Mouse (Mus musculus) intestine, embryonic 15.5 days (tissue): ENCODE results near the gene Psd. TPM values are rescaled to one million over a fixed set of nuclear protein-coding genes. Genes with fewer than 3 reads are reported as not detected.

ENCODE experiments used
- ATAC-seq: fragments of 200-750 bp; cut with Nextera tagmentation; 2 replicates; pipeline ENCODE4 v1.8.0; 2017; ENCODE audit warnings: moderate TSS enrichment, moderate library complexity
- H3K27ac ChIP-seq: fragments of 300-500 bp; sonication (generic); 2 replicates; pipeline ENCODE4 v1.5.1; 2015; ENCODE audit warnings: mild to moderate bottlenecking, inconsistent platforms
- H3K27me3 ChIP-seq: fragments of 300-500 bp; sonication (generic); replicated peaks from 2 replicates; pipeline ENCODE4 v1.6.1; 2015; ENCODE audit warnings: inconsistent platforms
- H3K36me3 ChIP-seq: fragments of 300-500 bp; sonication (generic); 2 replicates; pipeline ENCODE4 v1.6.1; 2015; ENCODE audit warnings: inconsistent platforms
- H3K4me1 ChIP-seq: fragments of 300-500 bp; sonication (generic); replicated peaks from 2 replicates; pipeline ENCODE4 v1.6.1; 2015; ENCODE audit warnings: inconsistent platforms
- H3K4me2 ChIP-seq: fragments of 300-500 bp; sonication (generic); replicated peaks from 2 replicates; pipeline ENCODE4 v1.6.1; 2015; ENCODE audit warnings: mild to moderate bottlenecking, inconsistent platforms
- H3K4me3 ChIP-seq: fragments of 300-500 bp; sonication (generic); replicated peaks from 2 replicates; pipeline ENCODE4 v1.5.1; 2015; ENCODE audit warnings: inconsistent platforms
- H3K9ac ChIP-seq: fragments of 300-500 bp; sonication (generic); 2 replicates; pipeline ENCODE4 v1.6.1; 2015; ENCODE audit warnings: inconsistent platforms
- H3K9me3 ChIP-seq: fragments of 300-500 bp; sonication (generic); 2 replicates; pipeline ENCODE4 v1.6.1; 2016; ENCODE audit warnings: inconsistent platforms
- WGBS: fragments of 180-500 bp; shearing (Covaris S2); methylation state at CpG from one replicate; pipeline ENCODE4 v1.1.7; 2015; 5-methylcytosine and 5-hydroxymethylcytosine counted together
- polyA plus RNA-seq: library from polyadenylated mRNA; unstranded; fragments of >200 nt; fragmentation: Nextera tagmentation; extraction: Ambion mirVana; gene quantifications from 2 replicates; pipeline ENCODE4 v1.2.1, GENCODE M21; 2015

Gene Psd
- polyA plus RNA-seq, 1 experiment from 2014 or later: 36.2 TPM

GRCm38 (mm10) chr19:46350168-46350932 is 23.4 kb upstream of the Psd start, which contains the start of gene 2310034G01Rik:
Gene 2310034G01Rik (minus strand): TSS chr19:46350302.
- H3K9ac ChIP-seq: peak within 1 kb of the TSS; percentile 89
- peak within 1 kb of the TSS; percentile 74 for H3K4me3 ChIP-seq
- no peak for ATAC-seq
- WGBS: 58% methylated on average over 10 of the region's 10 CpGs
- H3K36me3 ChIP-seq: no peaks in the 10 kb centered on the region
- H3K4me1 ChIP-seq: peaks cover 13% of the 10 kb centered on the region
- H3K9me3 ChIP-seq: no peaks in the 10 kb centered on the region
- H3K27me3 ChIP-seq: no peaks in the 10 kb centered on the region
- peak within 1 kb of the TSS; percentile 90 for H3K4me2 ChIP-seq
- peak within 1 kb of the TSS; percentile 83 for H3K27ac ChIP-seq

- Histone ChIP-seq H3K4me3 (peak overlapping the region; percentile 74), H3K9ac (peak overlapping the region; percentile 89), H3K9me3 (no peaks in the 10 kb centered on the region), H3K36me3 (no peaks in the 10 kb centered on the region), H3K27ac (no peak overlapping the region), H3K4me1 (peaks cover 16% of the 10 kb centered on the region), H3K4me2 (peak overlapping the region; percentile 90), H3K27me3 (no peaks in the 10 kb centered on the region)
- ATAC-seq: peak; percentile 23
- 26% methylated on average over 6 of the region's 6 CpGs for WGBS
Measured at GRCm38 (mm10) chr19:46349550-46349949, 22.6 kb upstream of the Psd start.

- Histone ChIP-seq H3K27ac (peak overlapping the region; percentile 83), H3K4me2 (peak overlapping the region; percentile 90), H3K27me3 (no peaks in the 10 kb centered on the region), H3K4me1 (peaks cover 17% of the 10 kb centered on the region), H3K36me3 (no peaks in the 10 kb centered on the region), H3K4me3 (peak overlapping the region; percentile 74), H3K9ac (peak overlapping the region; percentile 89), H3K9me3 (no peaks in the 10 kb centered on the region)
- whole genome bisulfite sequencing: under 1% methylated on average over 78 of the region's 78 CpGs
- peak; percentile 81 for ATAC-seq
Measured at GRCm38 (mm10) chr19:46348761-46349458, 22.0 kb upstream of the Psd start.

GRCm38 (mm10) chr19:46347936-46348668 is 21.1 kb upstream of the Psd start:
- peak; percentile 18; the same call in 1 of the 2 replicates for ATAC-seq
- H3K4me2 ChIP-seq: peak overlapping the region; percentile 90
- H3K4me1 ChIP-seq: peaks cover 17% of the 10 kb centered on the region
- H3K9me3 ChIP-seq: no peaks in the 10 kb centered on the region
- no peaks in the 10 kb centered on the region for H3K36me3 ChIP-seq
- peak overlapping the region; percentile 74 for H3K4me3 ChIP-seq
- 30% methylated on average over 14 of the region's 14 CpGs for WGBS
- H3K27me3 ChIP-seq: no peaks in the 10 kb centered on the region
- peak overlapping the region; percentile 89 for H3K9ac ChIP-seq
- peak overlapping the region; percentile 83 for H3K27ac ChIP-seq

GRCm38 (mm10) chr19:46347146-46347545 is 20.2 kb upstream of the Psd start:
- no peaks in the 10 kb centered on the region for H3K36me3 ChIP-seq
- no peak overlapping the region for H3K9ac ChIP-seq
- no peak overlapping the region for H3K4me2 ChIP-seq
- no peaks in the 10 kb centered on the region for H3K9me3 ChIP-seq
- no peak for ATAC-seq
- peaks cover 17% of the 10 kb centered on the region for H3K4me1 ChIP-seq
- no peak overlapping the region for H3K4me3 ChIP-seq
- H3K27me3 ChIP-seq: no peaks in the 10 kb centered on the region
- 97% methylated on average over 1 of the region's 1 CpGs for WGBS
- no peak overlapping the region for H3K27ac ChIP-seq

- no peak overlapping the region for H3K4me3 ChIP-seq
- H3K4me2 ChIP-seq: no peak overlapping the region
- H3K36me3 ChIP-seq: no peaks in the 10 kb centered on the region
- no peaks in the 10 kb centered on the region for H3K27me3 ChIP-seq
- no peak overlapping the region for H3K9ac ChIP-seq
- H3K4me1 ChIP-seq: peaks cover 12% of the 10 kb centered on the region
- no peak overlapping the region for H3K27ac ChIP-seq
- H3K9me3 ChIP-seq: no peaks in the 10 kb centered on the region
- ATAC-seq: no peak
- 19% methylated on average over 7 of the region's 7 CpGs for WGBS
Measured at GRCm38 (mm10) chr19:46344710-46345419, 17.9 kb upstream of the Psd start.

- Histone ChIP-seq H3K4me1 (peaks cover 6% of the 10 kb centered on the region), H3K9ac (no peak overlapping the region), H3K4me2 (peak overlapping the region; percentile 48; the same call in 1 of the 2 replicates), H3K9me3 (no peaks in the 10 kb centered on the region), H3K27ac (0 out of 2 replicates have a peak overlapping the region, but pooled peaks have one; percentile 17), H3K4me3 (no peak overlapping the region), H3K27me3 (no peaks in the 10 kb centered on the region), H3K36me3 (no peaks in the 10 kb centered on the region)
- 64% methylated on average over 7 of the region's 7 CpGs for WGBS
- ATAC-seq: 0 out of 2 replicates have a peak, but pooled peaks have one; percentile 11
Measured at GRCm38 (mm10) chr19:46339287-46339971, 12.5 kb upstream of the Psd start.

- Histone ChIP-seq H3K4me3 (peak overlapping the region; percentile 79), H3K27me3 (no peaks in the 10 kb centered on the region), H3K27ac (0 out of 2 replicates have a peak overlapping the region, but pooled peaks have one; percentile 17), H3K4me1 (peaks cover 6% of the 10 kb centered on the region), H3K9ac (no peak overlapping the region), H3K9me3 (no peaks in the 10 kb centered on the region), H3K4me2 (peak overlapping the region; percentile 48), H3K36me3 (no peaks in the 10 kb centered on the region)
- no peak; the same call in 1 of the 2 replicates for ATAC-seq
- 49% methylated on average over 6 of the region's 6 CpGs for WGBS
Measured at GRCm38 (mm10) chr19:46338942-46339286, 12.0 kb upstream of the Psd start.

GRCm38 (mm10) chr19:46338331-46338936 is 11.5 kb upstream of the Psd start, which contains the start of gene Cuedc2:
Gene Cuedc2 (minus strand): TSS chr19:46338702.
- Histone ChIP-seq H3K27ac (0 out of 2 replicates have a peak within 1 kb of the TSS, but pooled peaks have one; percentile 33), H3K27me3 (no peaks in the 10 kb centered on the region), H3K4me2 (peak within 1 kb of the TSS; percentile 78), H3K36me3 (no peaks in the 10 kb centered on the region), H3K4me3 (peak within 1 kb of the TSS; percentile 79), H3K9ac (peak within 1 kb of the TSS; percentile 82), H3K4me1 (peaks cover 6% of the 10 kb centered on the region), H3K9me3 (no peaks in the 10 kb centered on the region)
- WGBS: under 1% methylated on average over 31 of the region's 31 CpGs
- peak; percentile 92 for ATAC-seq

- peaks cover 6% of the 10 kb centered on the region for H3K4me1 ChIP-seq
- peak overlapping the region; percentile 79 for H3K4me3 ChIP-seq
- H3K9ac ChIP-seq: peak overlapping the region; percentile 82
- H3K9me3 ChIP-seq: no peaks in the 10 kb centered on the region
- no peaks in the 10 kb centered on the region for H3K36me3 ChIP-seq
- H3K27me3 ChIP-seq: no peaks in the 10 kb centered on the region
- peak overlapping the region; percentile 78 for H3K4me2 ChIP-seq
- 0 out of 2 replicates have a peak overlapping the region, but pooled peaks have one; percentile 33 for H3K27ac ChIP-seq
- ATAC-seq: no peak
- 35% methylated on average over 15 of the region's 15 CpGs for WGBS
Measured at GRCm38 (mm10) chr19:46337719-46338330, 10.9 kb upstream of the Psd start.
